9 mouse cellular contexts compared by ENCODE assay signal in genomic region chr4:156031255-156031592, GRCm38 (mm10). TPM values are rescaled to one million over a fixed set of nuclear protein-coding genes. Genes with fewer than 3 reads are reported as not detected.
DNase-seq lines count a peak whose midpoint lies in the region; ATAC-seq and TF ChIP-seq lines count a peak whose summit lies in the region.
"Had no signal": no experiment of that assay in that cellular context is flagged by ENCODE, and none has a peak within 500 bp of the region (broad histone marks: within the 10 kb centered on the region; RNA-seq: fewer than 3 reads in every experiment).

No protein-coding gene starts in this region.

- peak; percentile 17; the same call in 1 of the 2 replicates for ATAC-seq in heart, postnatal 0 days (ENCODE audit: insufficient read depth, low read depth)
- ATAC-seq in hindbrain, embryonic 12.5 days (ENCODE audit: low FRiP score), result peak; percentile 48
- ATAC-seq in midbrain, embryonic 12.5 days (ENCODE audit: low FRiP score, low read depth), result no peak

- peaks cover 3% of the 10 kb centered on the region; the same call in 1 of the 2 replicates for H3K36me3 ChIP-seq in heart, postnatal 0 days (replicated peaks; ENCODE audit: control insufficient read depth, insufficient read depth, low read length)
- H3K36me3 ChIP-seq in hindbrain, embryonic 12.5 days, result peaks cover 27% of the 10 kb centered on the region
- peaks cover 27% of the 10 kb centered on the region for H3K36me3 ChIP-seq in midbrain, embryonic 12.5 days

- no peak for DNase-seq in heart, postnatal 0 days (ENCODE audit: low spot score)
- DNase-seq in heart, postnatal 25 days (ENCODE audit: low spot score), result no peak
- DNase-seq in cerebellum, adult 11 months, result no peak
- DNase-seq in urinary bladder, postnatal 14 days (ENCODE audit: low spot score), result no peak
- no peak for DNase-seq in natural killer cell, adult 2 months (ENCODE audit: low spot score in 2 of 2)

- H3K27ac ChIP-seq in heart, postnatal 0 days (ENCODE audit: low read depth), result peak overlapping the region; percentile 91
- peak overlapping the region; percentile 28 for H3K27ac ChIP-seq in bone marrow, adult 2 months (ENCODE audit: control insufficient read depth, insufficient read depth, low read depth, low read length, poor library complexity)
- peak overlapping the region; percentile 87 for H3K27ac ChIP-seq in hindbrain, embryonic 12.5 days
- peak overlapping the region; percentile 90 for H3K27ac ChIP-seq in midbrain, embryonic 12.5 days (replicated peaks)

- TF ChIP-seq CTCF in heart, postnatal 0 days (IDR thresholded peaks at IDR 0.05; ENCODE audit: low read depth), result no peak
- no peak for TF ChIP-seq CTCF in bone marrow, adult 2 months (IDR thresholded peaks at IDR 0.05; ENCODE audit: control insufficient read depth, insufficient read depth, low read length)

- H3K4me2 ChIP-seq in heart, postnatal 0 days (ENCODE audit: low read depth, low read length), result peak overlapping the region; percentile 84
- peak overlapping the region; percentile 59 for H3K4me2 ChIP-seq in hindbrain, embryonic 12.5 days (replicated peaks)
- H3K4me2 ChIP-seq in midbrain, embryonic 12.5 days (replicated peaks), result peak overlapping the region; percentile 62

- peak overlapping the region; percentile 57 for H3K4me3 ChIP-seq in heart, postnatal 0 days (ENCODE audit: low read depth, low read length)
- peak overlapping the region; percentile 34 for H3K4me3 ChIP-seq in bone marrow, adult 2 months (replicated peaks; ENCODE audit: control insufficient read depth, low read depth, low read length)
- peak overlapping the region; percentile 44 for H3K4me3 ChIP-seq in hindbrain, embryonic 12.5 days
- H3K4me3 ChIP-seq in midbrain, embryonic 12.5 days, result peak overlapping the region; percentile 52

- no peak for TF ChIP-seq EP300 in heart, postnatal 0 days (IDR thresholded peaks at IDR 0.05; ENCODE audit: low read depth)

- H3K4me1 ChIP-seq in heart, postnatal 0 days (ENCODE audit: control insufficient read depth, insufficient read depth), result peaks cover 25% of the 10 kb centered on the region
- H3K4me1 ChIP-seq in bone marrow, adult 2 months (ENCODE audit: control insufficient read depth, insufficient read depth, low read length), result peaks cover 11% of the 10 kb centered on the region
- peaks cover 30% of the 10 kb centered on the region for H3K4me1 ChIP-seq in hindbrain, embryonic 12.5 days
- H3K4me1 ChIP-seq in midbrain, embryonic 12.5 days, result peaks cover 32% of the 10 kb centered on the region

- TF ChIP-seq POLR2A in bone marrow, adult 2 months (IDR thresholded peaks at IDR 0.05; ENCODE audit: borderline replicate concordance, control insufficient read depth, low read depth, low read length), result no peak

- peaks cover 7% of the 10 kb centered on the region for H3K27me3 ChIP-seq in heart, postnatal 0 days (ENCODE audit: control insufficient read depth, insufficient read depth, low read length)
- H3K27me3 ChIP-seq in hindbrain, embryonic 12.5 days, result peaks cover 24% of the 10 kb centered on the region
- peaks cover 26% of the 10 kb centered on the region for H3K27me3 ChIP-seq in midbrain, embryonic 12.5 days
- H3K27me3 ChIP-seq: Patski had no signal

- peak overlapping the region; percentile 58 for H3K9ac ChIP-seq in heart, postnatal 0 days (replicated peaks; ENCODE audit: low read depth, low read length)
- peak overlapping the region; percentile 65 for H3K9ac ChIP-seq in hindbrain, embryonic 12.5 days
- peak overlapping the region; percentile 60 for H3K9ac ChIP-seq in midbrain, embryonic 12.5 days (replicated peaks)

- intact Hi-C loops in heart, postnatal 25 days (cut with DNase I), result no loop called here

- no peaks in the 10 kb centered on the region for H3K9me3 ChIP-seq in heart, postnatal 0 days (replicated peaks; ENCODE audit: control insufficient read depth, low read length)
- no peaks in the 10 kb centered on the region for H3K9me3 ChIP-seq in hindbrain, embryonic 12.5 days (replicated peaks)
- H3K9me3 ChIP-seq in midbrain, embryonic 12.5 days, result no peaks in the 10 kb centered on the region

- 3% methylated on average over 7 of the region's 7 CpGs for WGBS in heart, postnatal 0 days
- 36% methylated on average over 7 of the region's 7 CpGs for WGBS in bone marrow, adult 2 months
- 12% methylated on average over 7 of the region's 7 CpGs for WGBS in hindbrain, embryonic 12.5 days
- WGBS in midbrain, embryonic 12.5 days, result 6% methylated on average over 7 of the region's 7 CpGs

RNA-seq across cellular contexts. Expression of gene Tnfrsf18, which starts 5.3 kb away (rescaled TPM):
- 2.2 TPM in 1 of 2 replicates, not detected in the other for total RNA-seq in heart, postnatal 0 days (2014; rRNA removed; ENCODE audit: low replicate concordance)
- polyA plus RNA-seq in heart, postnatal 0 days (2015; fragmentation: Nextera tagmentation; extraction: Ambion mirVana), result 0.88 and 1.00 TPM in 2 replicates
- total RNA-seq in heart, postnatal 25 days (2021), result under 1 TPM in 1 of 2 experiments, not detected in 1; 0.34 TPM
- 7.9 and 8.0 TPM in 2 replicates for polyA plus RNA-seq in bone marrow, adult 2 months (2011; ENCODE audit: insufficient read depth, insufficient read length, low replicate concordance, missing spikeins)
- 1.8 and 2.6 TPM in 2 replicates for polyA plus RNA-seq in hindbrain, embryonic 12.5 days (2016; fragmentation: Nextera tagmentation; extraction: Ambion mirVana)
- polyA plus RNA-seq in midbrain, embryonic 12.5 days (2016; fragmentation: Nextera tagmentation; extraction: Ambion mirVana), result 2.2 and 2.4 TPM in 2 replicates

RNA-seq across cellular contexts. Expression of gene Tnfrsf4, which starts 17.6 kb away (rescaled TPM):
- total RNA-seq in heart, postnatal 0 days (2014; rRNA removed; ENCODE audit: low replicate concordance), result not detected in 2 replicates
- polyA plus RNA-seq in heart, postnatal 0 days (2015; fragmentation: Nextera tagmentation; extraction: Ambion mirVana), result 0.26 and 0.31 TPM in 2 replicates
- under 1 TPM in 1 of 2 experiments, not detected in 1; 0.23 TPM for total RNA-seq in heart, postnatal 25 days (2021)
- 6.4 and 12.4 TPM in 2 replicates for polyA plus RNA-seq in bone marrow, adult 2 months (2011; ENCODE audit: insufficient read depth, insufficient read length, low replicate concordance, missing spikeins)
- polyA plus RNA-seq in hindbrain, embryonic 12.5 days (2016; fragmentation: Nextera tagmentation; extraction: Ambion mirVana), result 0.29 and 0.76 TPM in 2 replicates
- 0.52 and 0.77 TPM in 2 replicates for polyA plus RNA-seq in midbrain, embryonic 12.5 days (2016; fragmentation: Nextera tagmentation; extraction: Ambion mirVana)

RNA-seq across cellular contexts. Expression of gene Ttll10, which starts 28.0 kb away (rescaled TPM):
- not detected in 2 replicates for total RNA-seq in heart, postnatal 0 days (2014; rRNA removed; ENCODE audit: low replicate concordance)
- 0.08 TPM in 1 of 2 replicates, not detected in the other for polyA plus RNA-seq in heart, postnatal 0 days (2015; fragmentation: Nextera tagmentation; extraction: Ambion mirVana)
- not detected for total RNA-seq in heart, postnatal 25 days (2021)
- not detected in 2 replicates for polyA plus RNA-seq in bone marrow, adult 2 months (2011; ENCODE audit: insufficient read depth, insufficient read length, low replicate concordance, missing spikeins)
- 0.14 and 0.32 TPM in 2 replicates for polyA plus RNA-seq in hindbrain, embryonic 12.5 days (2016; fragmentation: Nextera tagmentation; extraction: Ambion mirVana)
- polyA plus RNA-seq in midbrain, embryonic 12.5 days (2016; fragmentation: Nextera tagmentation; extraction: Ambion mirVana), result not detected in 2 replicates

RNA-seq across cellular contexts. Expression of gene Sdf4, which starts 38.6 kb away (rescaled TPM):
- 88.4 and 114 TPM in 2 replicates for total RNA-seq in heart, postnatal 0 days (2014; rRNA removed; ENCODE audit: low replicate concordance)
- 102 and 105 TPM in 2 replicates for polyA plus RNA-seq in heart, postnatal 0 days (2015; fragmentation: Nextera tagmentation; extraction: Ambion mirVana)
- total RNA-seq in heart, postnatal 25 days (2021), result 10 to 100 TPM; 77.3 to 81.8 TPM
- 60.1 and 111 TPM in 2 replicates for polyA plus RNA-seq in bone marrow, adult 2 months (2011; ENCODE audit: insufficient read depth, insufficient read length, low replicate concordance, missing spikeins)
- 129 and 130 TPM in 2 replicates for polyA plus RNA-seq in hindbrain, embryonic 12.5 days (2016; fragmentation: Nextera tagmentation; extraction: Ambion mirVana)
- polyA plus RNA-seq in midbrain, embryonic 12.5 days (2016; fragmentation: Nextera tagmentation; extraction: Ambion mirVana), result 120 and 130 TPM in 2 replicates

RNA-seq across cellular contexts. Expression of gene B3galt6, which starts 38.8 kb away (rescaled TPM):
- total RNA-seq in heart, postnatal 0 days (2014; rRNA removed; ENCODE audit: low replicate concordance), result 3.9 and 11.2 TPM in 2 replicates
- polyA plus RNA-seq in heart, postnatal 0 days (2015; fragmentation: Nextera tagmentation; extraction: Ambion mirVana), result 5.0 and 5.7 TPM in 2 replicates
- total RNA-seq in heart, postnatal 25 days (2021), result 1 to 10 TPM; 2.4 to 2.7 TPM
- 1.8 and 2.0 TPM in 2 replicates for polyA plus RNA-seq in bone marrow, adult 2 months (2011; ENCODE audit: insufficient read depth, insufficient read length, low replicate concordance, missing spikeins)
- polyA plus RNA-seq in hindbrain, embryonic 12.5 days (2016; fragmentation: Nextera tagmentation; extraction: Ambion mirVana), result 19.5 and 20.4 TPM in 2 replicates
- polyA plus RNA-seq in midbrain, embryonic 12.5 days (2016; fragmentation: Nextera tagmentation; extraction: Ambion mirVana), result 19.1 and 23.0 TPM in 2 replicates

Comparison
In these comparisons a context has a peak if more than half of its experiments do, and no peak if none do; other contexts are left out.
1. H3K27ac ChIP-seq: peak in every context shown above with its lines; median percentile 91 in heart, postnatal 0 days; 90 in midbrain, embryonic 12.5 days; 87 in hindbrain, embryonic 12.5 days; 28 in bone marrow, adult 2 months.